Mouse (Mus musculus) limb, embryonic 11.5 days (tissue): ENCODE data around the gene Cfap58. TPM values are rescaled to one million over a fixed set of nuclear protein-coding genes. Genes with fewer than 3 reads are reported as not detected.

Source experiments
- ATAC-seq: fragments of 200-750 bp; cut with Nextera tagmentation; 2 replicates; pipeline ENCODE4 v1.8.0; 2017; ENCODE audit warnings: low read depth; ENCODE audit not compliant: insufficient number of reproducible peaks, low FRiP score, low TSS enrichment
- DNase-seq: peaks from one replicate; pipeline ENCODE4 v3.0.0-alpha.2; 2015; ENCODE audit warnings: low spot score
- H3K27ac ChIP-seq: fragments of 300-500 bp; sonication (generic); replicated peaks from 2 replicates; pipeline ENCODE4 v1.5.1; 2014; ENCODE audit warnings: low read depth, mild to moderate bottlenecking, low read length
- H3K27me3 ChIP-seq: fragments of 300-500 bp; sonication (generic); 2 replicates; pipeline ENCODE4 v1.6.1; 2014; ENCODE audit warnings: mild to moderate bottlenecking, low read length, mixed read lengths; ENCODE audit not compliant: control insufficient read depth, insufficient read depth
- H3K36me3 ChIP-seq: fragments of 300-500 bp; sonication (generic); 2 replicates; pipeline ENCODE4 v1.6.1; 2014; ENCODE audit warnings: mild to moderate bottlenecking, low read length, moderate library complexity, mixed read lengths; ENCODE audit not compliant: control insufficient read depth, insufficient read depth
- H3K4me1 ChIP-seq: fragments of 300-500 bp; sonication (generic); 2 replicates; pipeline ENCODE4 v1.6.1; 2014; ENCODE audit warnings: low read length, mixed read lengths; ENCODE audit not compliant: control insufficient read depth, insufficient read depth
- H3K4me2 ChIP-seq: fragments of 300-500 bp; sonication (generic); 2 replicates; pipeline ENCODE4 v1.6.1; 2014; ENCODE audit warnings: low read depth, mild to moderate bottlenecking, moderate library complexity; ENCODE audit not compliant: severe bottlenecking
- H3K4me3 ChIP-seq: fragments of 300-500 bp; sonication (generic); 2 replicates; pipeline ENCODE4 v1.5.1; 2014; ENCODE audit warnings: low read depth, low read length
- H3K9ac ChIP-seq: fragments of 300-500 bp; sonication (generic); 2 replicates; pipeline ENCODE4 v1.6.1; 2014; ENCODE audit warnings: mild to moderate bottlenecking, low read length
- H3K9me3 ChIP-seq: fragments of 300-500 bp; sonication (generic); 2 replicates; pipeline ENCODE4 v1.6.1; 2016; ENCODE audit warnings: low read length; ENCODE audit not compliant: control insufficient read depth
- WGBS: fragments of 180-500 bp; shearing (Covaris S2); extraction: QIAGEN DNeasy Blood & Tissue Kit; methylation state at CpG from one replicate; pipeline ENCODE4 v1.1.7; 2014; 5-methylcytosine and 5-hydroxymethylcytosine counted together
- polyA plus RNA-seq: library from polyadenylated mRNA; unstranded; fragments of >200 nt; fragmentation: Nextera tagmentation; extraction: Ambion mirVana; gene quantifications from 2 replicates; pipeline ENCODE4 v1.2.1, GENCODE M21; 2014

Cfap58 gene
- polyA plus RNA-seq, 1 experiment from 2014 or later = 0.09 TPM

DNA sequence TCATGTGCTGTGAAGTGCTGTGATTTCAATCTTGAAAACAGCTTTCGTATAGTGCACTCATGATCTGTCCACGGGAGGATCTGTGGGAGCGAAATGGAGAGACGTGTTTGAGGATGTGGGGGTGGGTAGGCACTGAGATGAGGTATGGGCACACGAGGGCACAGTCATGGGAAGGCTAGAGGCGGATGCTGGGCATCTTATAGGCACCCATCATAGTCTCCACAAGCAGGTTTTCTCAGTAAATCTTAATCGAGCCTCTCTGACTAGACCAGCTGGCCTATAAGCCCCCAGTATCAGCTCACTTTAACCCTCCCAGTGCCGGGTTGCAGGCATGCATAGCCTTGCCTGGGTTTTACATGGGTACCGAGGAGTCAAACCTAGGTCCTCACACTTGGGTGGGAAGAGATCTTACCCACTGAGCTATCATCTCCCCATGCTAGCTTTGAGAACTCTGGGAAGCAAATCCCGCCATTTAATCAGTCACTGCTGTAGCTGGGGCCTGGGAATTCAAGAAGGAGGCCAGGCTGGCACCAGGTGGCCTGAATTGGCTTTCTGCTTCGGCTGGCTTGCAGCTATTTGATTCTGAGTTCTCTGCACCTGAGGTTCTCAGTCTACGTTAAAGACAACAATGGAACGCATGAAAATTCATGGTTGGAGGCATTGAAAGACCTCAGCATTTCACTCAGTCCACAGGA, 51.6 kb downstream of the Cfap58 start:
- no peak overlapping the region for H3K27ac ChIP-seq
- no peaks in the 10 kb centered on the region for H3K27me3 ChIP-seq
- 69% methylated on average over 13 of the region's 13 CpGs for WGBS
- no peaks in the 10 kb centered on the region for H3K9me3 ChIP-seq
- ATAC-seq (no peak), DNase-seq (no peak)
- no peak overlapping the region for H3K4me3 ChIP-seq
- no peak overlapping the region for H3K4me2 ChIP-seq
- no peaks in the 10 kb centered on the region for H3K36me3 ChIP-seq
- no peak overlapping the region for H3K9ac ChIP-seq
- no peaks in the 10 kb centered on the region for H3K4me1 ChIP-seq

DNA sequence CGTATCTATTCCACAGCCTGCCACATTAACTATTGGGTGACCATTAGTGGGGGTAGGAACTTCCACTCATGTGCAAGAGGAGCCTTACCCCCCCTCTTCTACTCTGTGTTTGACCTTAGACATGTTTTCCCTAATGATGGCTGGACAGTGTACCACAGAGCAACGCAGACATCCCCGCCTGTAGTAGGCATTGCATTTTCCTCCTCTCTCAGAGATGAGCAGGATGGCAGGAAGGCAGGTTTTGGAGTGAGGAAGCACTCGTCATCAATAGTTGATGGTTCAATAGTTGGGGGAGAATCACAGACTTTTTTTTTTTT, 52.1 kb downstream of the Cfap58 start:
- Histone ChIP-seq H3K27me3 (no peaks in the 10 kb centered on the region), H3K4me3 (no peak overlapping the region), H3K4me1 (no peaks in the 10 kb centered on the region), H3K9me3 (no peaks in the 10 kb centered on the region), H3K36me3 (no peaks in the 10 kb centered on the region), H3K4me2 (no peak overlapping the region), H3K27ac (no peak overlapping the region), H3K9ac (no peak overlapping the region)
- ATAC-seq = no peak
- 92% methylated on average over 4 of the region's 4 CpGs for WGBS
- DNase-seq = no peak

DNA sequence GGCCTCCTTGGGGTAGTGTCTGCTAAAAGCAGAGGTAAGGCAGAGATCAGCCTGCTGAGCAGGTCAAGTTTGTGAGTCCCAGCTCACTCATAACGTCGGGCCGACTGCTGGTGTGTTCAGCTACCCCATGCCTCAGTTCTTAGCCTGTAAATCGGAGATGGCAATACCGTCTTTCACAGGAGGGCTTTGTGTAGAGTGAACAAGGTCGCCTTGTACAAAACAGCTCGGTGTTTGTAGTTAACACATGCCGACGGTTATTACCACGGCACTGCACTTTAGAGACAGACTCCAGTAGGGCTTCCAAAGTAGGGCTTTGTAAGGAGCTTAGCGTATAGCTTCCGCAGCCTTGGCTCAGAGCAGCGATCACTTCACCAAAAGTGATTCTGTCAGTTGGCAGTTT, 63.8 kb downstream of the Cfap58 start:
- Histone ChIP-seq H3K27me3 (no peaks in the 10 kb centered on the region), H3K9me3 (no peaks in the 10 kb centered on the region), H3K27ac (0 out of 2 replicates have a peak overlapping the region, but pooled peaks have one; percentile 42), H3K36me3 (no peaks in the 10 kb centered on the region), H3K4me3 (no peak overlapping the region), H3K4me1 (no peaks in the 10 kb centered on the region; the same call in 1 of the 2 replicates), H3K9ac (no peak overlapping the region), H3K4me2 (no peak overlapping the region)
- ATAC-seq (peak; percentile 44; the same call in 1 of the 2 replicates), DNase-seq (peak; percentile 28)
- WGBS = 77% methylated on average over 13 of the region's 13 CpGs

DNA sequence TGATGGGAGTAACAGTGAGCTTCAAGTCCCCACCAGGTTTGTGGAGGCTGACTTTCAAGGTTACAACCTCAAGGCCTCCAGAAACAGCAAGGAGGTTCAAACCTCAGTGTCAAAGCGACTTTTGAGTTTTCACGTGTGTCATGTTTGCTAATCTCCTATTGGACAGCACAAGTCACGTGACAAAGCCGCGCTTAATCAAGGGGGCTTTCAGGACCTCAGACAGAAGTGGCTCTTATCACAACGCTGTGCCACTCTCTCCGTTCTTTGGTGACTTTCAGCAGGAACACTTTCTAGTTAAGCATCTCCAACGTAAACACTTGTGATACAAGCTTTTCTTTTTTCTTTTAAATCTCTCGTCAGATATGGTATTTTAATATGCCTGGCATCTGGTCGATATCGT, 64.3 kb downstream of the Cfap58 start:
- no peak for ATAC-seq
- Histone ChIP-seq H3K4me2 (no peak overlapping the region), H3K9me3 (no peaks in the 10 kb centered on the region), H3K27me3 (no peaks in the 10 kb centered on the region), H3K27ac (peak overlapping the region; percentile 42; the same call in 1 of the 2 replicates), H3K4me3 (no peak overlapping the region), H3K4me1 (no peaks in the 10 kb centered on the region; the same call in 1 of the 2 replicates), H3K36me3 (no peaks in the 10 kb centered on the region), H3K9ac (no peak overlapping the region)
- 86% methylated on average over 11 of the region's 11 CpGs for WGBS
- DNase-seq = no peak

DNA sequence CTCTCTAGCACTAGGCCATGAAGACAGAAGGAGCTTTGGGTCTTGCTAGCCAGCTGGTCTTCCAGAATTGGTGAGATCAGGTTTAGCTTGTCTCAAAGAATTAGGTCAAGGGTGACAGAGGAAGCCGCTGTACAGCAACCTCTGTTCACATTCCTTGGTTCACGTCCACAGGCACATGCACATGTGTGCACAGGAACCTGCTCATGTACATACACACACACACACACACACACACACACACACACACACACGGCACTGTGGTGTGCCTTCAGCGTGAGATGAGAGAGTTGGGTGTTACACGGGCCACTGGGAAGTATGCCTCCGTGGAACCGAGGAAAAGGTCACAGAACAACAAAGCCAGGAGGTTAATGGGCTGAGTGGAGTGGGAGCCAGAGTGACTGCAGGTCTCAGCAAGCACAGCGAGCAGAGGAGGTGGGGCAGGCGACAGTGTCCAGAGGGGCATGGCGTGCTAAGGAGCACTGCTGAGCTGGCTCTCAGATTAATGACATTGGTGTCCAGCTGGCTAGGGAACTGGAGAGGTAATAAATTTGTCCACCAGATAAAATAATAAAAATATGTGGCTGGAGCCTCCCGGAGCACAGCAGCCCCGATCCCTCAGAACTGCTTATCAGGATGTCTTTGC, 71.4 kb downstream of the Cfap58 start:
- 42% methylated on average over 12 of the region's 12 CpGs for WGBS
- no peak for DNase-seq
- Histone ChIP-seq H3K27ac (no peak overlapping the region), H3K9me3 (no peaks in the 10 kb centered on the region), H3K36me3 (no peaks in the 10 kb centered on the region), H3K9ac (no peak overlapping the region; the same call in 1 of the 2 replicates), H3K4me2 (no peak overlapping the region), H3K4me1 (peaks cover 8% of the 10 kb centered on the region), H3K27me3 (0 out of 2 replicates have a peak, but pooled peaks cover 2% of the 10 kb centered on the region), H3K4me3 (no peak overlapping the region)
- no peak for ATAC-seq

DNA sequence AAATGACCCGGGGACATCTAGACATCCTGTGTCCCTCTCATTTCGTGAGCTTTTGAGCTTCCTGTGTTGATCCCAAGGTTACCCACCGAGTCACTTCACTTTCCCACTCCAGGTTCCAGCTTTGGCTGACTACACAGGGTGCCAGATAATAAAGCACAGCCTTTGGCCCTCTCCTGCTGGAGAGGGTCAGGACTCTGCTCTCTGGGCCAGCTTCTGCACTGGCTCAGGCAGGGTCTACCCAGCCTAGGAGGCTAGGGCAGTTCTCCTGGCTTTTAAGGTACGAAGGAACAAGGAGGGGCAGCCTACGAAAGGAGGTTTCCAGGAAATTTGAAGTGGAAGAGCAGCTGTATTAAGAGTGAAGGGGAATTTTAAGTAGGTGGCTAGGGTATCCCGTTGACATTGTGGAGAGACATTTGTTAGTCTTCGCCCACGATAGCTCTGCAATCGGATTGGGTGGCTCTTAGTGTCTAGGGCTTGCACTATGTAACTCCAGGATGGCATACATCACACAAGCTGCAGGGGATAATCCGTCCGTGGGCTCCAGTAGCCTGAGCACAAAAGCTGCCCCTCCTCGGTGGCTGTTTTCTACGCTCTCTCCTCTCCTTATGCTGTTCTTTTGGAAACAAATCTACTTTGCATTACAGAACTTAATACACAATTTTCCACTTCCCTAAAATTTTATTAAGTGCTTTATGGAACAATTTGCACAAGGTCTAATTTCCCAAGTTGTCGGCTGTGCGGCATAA, 72.3 kb downstream of the Cfap58 start:
- no peak overlapping the region for H3K4me3 ChIP-seq
- no peak for DNase-seq
- 0 out of 2 replicates have a peak overlapping the region, but pooled peaks have one; percentile 30 for H3K27ac ChIP-seq
- H3K36me3 ChIP-seq = no peaks in the 10 kb centered on the region
- H3K4me1 ChIP-seq = peaks cover 8% of the 10 kb centered on the region
- H3K27me3 ChIP-seq = 0 out of 2 replicates have a peak, but pooled peaks cover 2% of the 10 kb centered on the region
- WGBS = 77% methylated on average over 15 of the region's 15 CpGs
- no peak for ATAC-seq
- no peak overlapping the region for H3K4me2 ChIP-seq
- H3K9me3 ChIP-seq = no peaks in the 10 kb centered on the region
- H3K9ac ChIP-seq = no peak overlapping the region

DNA sequence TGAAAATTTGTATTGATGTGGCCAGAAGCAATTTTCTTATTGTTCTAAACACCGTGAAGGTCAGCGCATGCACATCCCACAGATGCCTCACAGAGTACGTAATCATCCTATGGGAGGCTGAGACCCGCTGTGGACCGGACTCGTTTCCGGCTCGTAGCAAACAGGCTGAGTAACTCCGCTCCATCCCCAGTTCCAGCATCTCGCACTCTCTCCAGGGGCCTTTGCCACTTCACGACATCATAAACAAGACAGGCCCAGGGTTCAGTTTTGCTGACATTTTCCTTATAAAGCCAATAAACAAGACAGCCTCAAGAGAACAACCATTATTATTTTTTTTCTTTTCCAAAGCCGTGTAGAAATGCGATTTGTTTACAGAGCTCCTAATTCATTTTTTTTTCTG, 82.6 kb downstream of the Cfap58 start:
- DNase-seq (no peak), ATAC-seq (no peak)
- Histone ChIP-seq H3K27ac (no peak overlapping the region), H3K36me3 (no peaks in the 10 kb centered on the region), H3K4me2 (no peak overlapping the region), H3K9ac (no peak overlapping the region), H3K4me1 (no peaks in the 10 kb centered on the region), H3K9me3 (no peaks in the 10 kb centered on the region), H3K4me3 (no peak overlapping the region), H3K27me3 (no peaks in the 10 kb centered on the region)
- WGBS = 61% methylated on average over 13 of the region's 13 CpGs

DNA sequence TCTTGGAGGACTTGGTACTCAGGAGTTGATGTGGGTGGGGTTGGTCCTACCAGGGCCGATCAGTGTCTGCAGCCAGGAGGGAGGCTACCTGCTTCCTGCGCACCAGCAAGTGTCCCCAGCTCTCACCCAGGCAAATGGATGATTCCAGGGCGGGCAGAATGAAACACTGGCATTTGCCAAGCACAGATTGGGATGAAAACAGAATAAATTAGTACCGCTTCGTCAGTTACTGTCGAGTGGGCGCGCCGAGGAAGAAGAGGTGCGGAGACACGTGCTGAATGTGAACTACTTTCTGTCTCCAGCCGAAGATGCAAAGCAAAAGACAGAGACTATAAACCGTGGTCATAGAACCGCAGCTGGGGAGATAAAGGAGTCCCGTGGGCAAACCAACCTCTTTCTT, 84.0 kb downstream of the Cfap58 start:
- no peak overlapping the region for H3K27ac ChIP-seq
- WGBS = 88% methylated on average over 15 of the region's 15 CpGs
- no peaks in the 10 kb centered on the region for H3K36me3 ChIP-seq
- no peaks in the 10 kb centered on the region for H3K27me3 ChIP-seq
- H3K4me2 ChIP-seq = no peak overlapping the region
- H3K4me3 ChIP-seq = no peak overlapping the region
- H3K9me3 ChIP-seq = no peaks in the 10 kb centered on the region
- DNase-seq (no peak), ATAC-seq (no peak)
- no peak overlapping the region for H3K9ac ChIP-seq
- H3K4me1 ChIP-seq = no peaks in the 10 kb centered on the region
